Mouse (Mus musculus) lung, embryonic 14.5 days (tissue): Measurements from ENCODE around the gene Slc29a1. TPM values are rescaled to one million over a fixed set of nuclear protein-coding genes. Genes with fewer than 3 reads are reported as not detected.

ENCODE experiments used
- ATAC-seq: fragments of 200-750 bp; cut with Nextera tagmentation; 2 replicates; pipeline ENCODE4 v1.8.0; 2017; ENCODE audit warnings: mild to moderate bottlenecking, moderate TSS enrichment, moderate library complexity; ENCODE audit not compliant: insufficient read depth
- DNase-seq: peaks from one replicate; pipeline ENCODE4 v3.0.0-alpha.2; 2015
- H3K27ac ChIP-seq: fragments of 300-500 bp; sonication (generic); 2 replicates; pipeline ENCODE4 v1.5.1; 2014; ENCODE audit warnings: low read depth, mild to moderate bottlenecking, moderate library complexity
- H3K27me3 ChIP-seq: fragments of 300-500 bp; sonication (generic); 2 replicates; pipeline ENCODE4 v1.6.1; 2014; ENCODE audit warnings: low read length, control low read depth; ENCODE audit not compliant: insufficient read depth
- H3K36me3 ChIP-seq: fragments of 300-500 bp; sonication (generic); 2 replicates; pipeline ENCODE4 v1.6.1; 2014; ENCODE audit warnings: control low read depth; ENCODE audit not compliant: insufficient read depth
- H3K4me1 ChIP-seq: fragments of 300-500 bp; sonication (generic); 2 replicates; pipeline ENCODE4 v1.6.1; 2014; ENCODE audit warnings: antibody characterized with exemption, control low read depth; ENCODE audit not compliant: insufficient read depth
- H3K4me2 ChIP-seq: fragments of 300-500 bp; sonication (generic); 2 replicates; pipeline ENCODE4 v1.6.1; 2014; ENCODE audit warnings: mild to moderate bottlenecking
- H3K4me3 ChIP-seq: fragments of 300-500 bp; sonication (generic); 2 replicates; pipeline ENCODE4 v1.5.1; 2014; ENCODE audit warnings: low read depth, low read length
- H3K9ac ChIP-seq: fragments of 300-500 bp; sonication (generic); 2 replicates; pipeline ENCODE4 v1.6.1; 2014
- H3K9me3 ChIP-seq: fragments of 300-500 bp; sonication (generic); 2 replicates; pipeline ENCODE4 v1.6.1; 2016; ENCODE audit warnings: low read depth, low read length, control low read depth
- CTCF ChIP-seq: IDR thresholded peaks from 2 replicates; pipeline ENCODE4 v1.5.1; 2016; ENCODE audit warnings: antibody characterized with exemption, low read depth
- WGBS: fragments of 180-500 bp; shearing (Covaris S2); extraction: QIAGEN DNeasy Blood & Tissue Kit; methylation state at CpG from one replicate; pipeline ENCODE4 v1.1.7; 2014; 5-methylcytosine and 5-hydroxymethylcytosine counted together
- polyA plus RNA-seq: library from polyadenylated mRNA; unstranded; fragments of >200 nt; fragmentation: Nextera tagmentation; extraction: Ambion mirVana; gene quantifications from 2 replicates; pipeline ENCODE4 v1.2.1, GENCODE M21; 2014

Gene Slc29a1
- polyA plus RNA-seq, 1 experiment from 2014 or later: 75.4 TPM

GRCm38 (mm10) chr17:45563655-45564530 is 35.5 kb downstream of the Slc29a1 start, which contains the start of gene Slc35b2:
TSS of gene Slc35b2 (plus strand) at chr17:45563874.
- ATAC-seq (peak; percentile 83), DNase-seq (peak; percentile 95)
- Histone ChIP-seq H3K27ac (peak within 1 kb of the TSS; percentile 72), H3K9me3 (no peaks in the 10 kb centered on the region), H3K27me3 (no peaks in the 10 kb centered on the region), H3K4me2 (peak within 1 kb of the TSS; percentile 98), H3K4me3 (peak within 1 kb of the TSS; percentile 74), H3K9ac (peak within 1 kb of the TSS; percentile 91), H3K4me1 (peaks cover 7% of the 10 kb centered on the region), H3K36me3 (peaks cover 41% of the 10 kb centered on the region)
- TF ChIP-seq CTCF: peak; percentile 92
- WGBS: under 1% methylated on average over 51 of the region's 61 CpGs

DNA sequence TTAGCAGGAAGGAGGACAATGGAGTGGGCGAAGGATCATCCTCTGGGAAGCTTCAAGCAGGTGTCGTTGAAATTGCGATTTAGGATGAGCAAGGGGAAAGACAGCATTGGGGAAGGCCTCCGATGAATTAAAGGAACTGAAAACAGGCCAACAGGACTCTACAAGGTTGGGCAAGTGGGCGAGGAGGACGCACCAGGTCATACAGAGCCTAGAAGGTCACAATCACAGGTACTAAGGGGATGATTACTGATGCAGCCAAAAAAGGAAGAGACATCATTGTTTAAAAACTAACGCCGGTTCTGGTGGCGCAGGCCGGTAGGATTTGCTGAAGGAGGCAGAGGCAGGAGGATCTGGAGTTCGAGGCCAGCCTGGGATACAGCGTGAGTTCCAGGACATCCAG is 36.2 kb downstream of the Slc29a1 start:
- ATAC-seq (no peak), DNase-seq (no peak)
- Histone ChIP-seq H3K27me3 (no peaks in the 10 kb centered on the region), H3K27ac (no peak overlapping the region), H3K4me2 (peak overlapping the region; percentile 98), H3K4me1 (peaks cover 7% of the 10 kb centered on the region), H3K9me3 (no peaks in the 10 kb centered on the region), H3K4me3 (no peak overlapping the region), H3K9ac (no peak overlapping the region), H3K36me3 (peaks cover 34% of the 10 kb centered on the region)
- WGBS: 75% methylated on average over 12 of the region's 12 CpGs
- no peak for TF ChIP-seq CTCF

DNA sequence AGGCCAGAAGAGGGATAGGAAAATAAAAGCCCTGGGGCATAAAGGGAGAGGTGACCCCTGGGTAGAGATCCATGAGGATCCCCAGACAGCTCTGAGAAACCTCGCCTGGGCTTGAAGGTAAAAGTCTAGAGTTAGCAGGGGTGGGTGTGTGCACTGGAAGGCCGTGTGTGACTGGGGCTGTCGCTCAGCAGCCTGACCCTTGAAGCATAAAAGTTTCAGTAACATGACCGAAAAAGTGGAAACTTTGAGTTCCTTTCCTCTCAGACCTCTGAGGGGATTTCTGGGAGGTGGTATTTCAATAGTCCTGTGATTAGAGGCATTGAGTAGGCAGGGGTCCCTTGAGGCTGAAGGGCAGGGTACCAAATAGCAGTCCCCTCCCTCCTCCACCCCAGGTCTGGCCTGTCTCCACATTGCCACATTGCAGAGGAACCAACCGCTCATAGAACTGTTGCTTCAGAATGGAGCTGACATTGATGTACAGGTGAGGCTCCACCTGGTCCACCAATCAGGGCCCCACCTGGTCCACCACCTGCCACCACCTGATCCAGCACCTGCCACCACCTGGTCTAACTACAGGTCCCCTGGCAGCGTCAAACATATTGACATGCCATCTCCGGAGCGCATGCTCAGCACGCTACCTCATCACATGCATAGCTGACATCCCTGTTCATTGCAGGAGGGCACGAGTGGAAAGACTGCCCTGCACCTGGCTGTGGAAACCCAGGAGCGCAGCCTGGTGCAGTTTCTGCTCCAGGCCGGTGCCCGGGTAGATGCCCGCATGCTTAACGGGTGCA is 39.5 kb downstream of the Slc29a1 start:
- DNase-seq: no peak
- no peak for ATAC-seq
- no peak overlapping the region for H3K4me3 ChIP-seq
- no peaks in the 10 kb centered on the region for H3K9me3 ChIP-seq
- TF ChIP-seq CTCF: no peak
- peaks cover 11% of the 10 kb centered on the region for H3K27me3 ChIP-seq
- H3K9ac ChIP-seq: no peak overlapping the region
- 83% methylated on average over 15 of the region's 15 CpGs for WGBS
- H3K4me1 ChIP-seq: peaks cover 5% of the 10 kb centered on the region
- H3K36me3 ChIP-seq: peaks cover 1% of the 10 kb centered on the region; the same call in 1 of the 2 replicates
- H3K27ac ChIP-seq: no peak overlapping the region
- no peak overlapping the region for H3K4me2 ChIP-seq

- ATAC-seq (no peak), DNase-seq (no peak)
- 60% methylated on average over 16 of the region's 16 CpGs for WGBS
- Histone ChIP-seq H3K4me1 (no peaks in the 10 kb centered on the region), H3K27me3 (peaks cover 11% of the 10 kb centered on the region), H3K27ac (no peak overlapping the region), H3K4me2 (no peak overlapping the region), H3K9ac (no peak overlapping the region), H3K9me3 (no peaks in the 10 kb centered on the region), H3K4me3 (no peak overlapping the region), H3K36me3 (no peaks in the 10 kb centered on the region)
- no peak for TF ChIP-seq CTCF
Observed at GRCm38 (mm10) chr17:45557998-45558862, 41.2 kb downstream of the Slc29a1 start.

DNA sequence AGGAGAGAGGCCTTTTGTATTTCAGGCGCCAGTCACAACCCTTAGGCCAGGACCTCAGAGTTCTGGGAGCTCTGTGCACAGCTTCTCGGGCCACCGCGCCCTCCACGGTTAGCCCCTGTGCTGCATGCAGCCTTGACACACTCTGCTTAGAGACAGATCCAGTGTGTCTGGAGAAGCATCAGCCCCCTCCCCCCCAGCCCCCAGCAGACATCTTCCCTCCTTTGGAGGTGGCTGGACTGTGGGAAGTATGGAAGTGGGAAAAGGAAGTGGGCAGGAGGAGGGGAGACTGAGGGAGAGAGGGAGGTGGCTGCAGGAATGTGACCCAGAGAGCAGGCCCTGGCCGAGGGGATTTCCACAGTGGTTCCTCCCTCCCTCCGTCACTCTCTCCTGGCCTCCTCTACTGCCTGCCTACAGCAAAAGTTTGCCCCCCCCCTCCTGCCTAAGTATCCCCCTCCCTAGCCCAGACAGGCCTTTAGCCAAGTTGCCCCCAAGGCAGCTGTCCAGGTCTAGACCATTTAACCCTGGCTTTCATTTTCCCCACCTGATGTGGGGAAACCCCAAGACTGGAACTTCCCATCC is 42.1 kb downstream of the Slc29a1 start:
- WGBS: 55% methylated on average over 7 of the region's 7 CpGs
- H3K9ac ChIP-seq: no peak overlapping the region
- H3K9me3 ChIP-seq: no peaks in the 10 kb centered on the region
- no peaks in the 10 kb centered on the region for H3K4me1 ChIP-seq
- H3K27ac ChIP-seq: no peak overlapping the region
- DNase-seq: no peak
- no peaks in the 10 kb centered on the region for H3K36me3 ChIP-seq
- peaks cover 11% of the 10 kb centered on the region for H3K27me3 ChIP-seq
- no peak for TF ChIP-seq CTCF
- H3K4me2 ChIP-seq: peak overlapping the region; percentile 98; the same call in 1 of the 2 replicates
- no peak overlapping the region for H3K4me3 ChIP-seq
- no peak for ATAC-seq

DNA sequence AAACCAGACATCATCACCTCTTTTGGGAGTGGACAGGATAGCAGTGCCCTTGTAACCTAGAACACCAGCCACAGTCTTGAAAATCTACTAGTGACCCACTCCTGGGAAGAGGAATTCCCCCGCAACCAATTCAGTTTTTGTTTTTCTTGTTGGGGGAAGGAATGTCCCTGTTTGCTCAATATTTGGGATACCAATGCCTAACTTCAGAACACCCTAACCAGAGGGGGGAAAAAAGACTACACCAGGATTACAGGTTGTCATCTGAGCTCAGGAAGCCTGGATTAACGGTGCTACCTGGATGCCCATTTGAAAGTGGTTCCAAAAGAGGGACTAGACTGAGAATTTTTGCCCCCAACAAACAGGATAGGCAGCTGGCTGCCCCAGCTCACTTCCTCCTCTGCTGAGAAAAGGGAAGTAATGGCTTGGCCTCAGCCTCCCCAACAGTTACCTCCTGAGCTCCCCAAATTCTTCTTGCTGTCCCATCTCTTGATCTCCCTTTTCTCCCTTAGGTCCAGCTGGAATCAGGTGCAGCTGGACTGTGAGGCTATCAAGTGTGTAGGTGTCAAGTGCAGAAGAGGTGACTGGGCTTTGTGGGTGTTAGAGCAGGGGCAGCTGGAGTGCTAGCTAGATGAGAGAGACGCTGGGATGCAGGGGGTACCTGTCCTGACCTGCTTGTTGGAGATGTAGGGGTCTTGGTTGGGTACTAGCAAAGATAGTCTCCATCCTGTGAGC is 42.7 kb downstream of the Slc29a1 start:
- peak overlapping the region; percentile 61 for H3K4me3 ChIP-seq
- no peak for TF ChIP-seq CTCF
- 0 out of 2 replicates have a peak overlapping the region, but pooled peaks have one; percentile 60 for H3K9ac ChIP-seq
- no peak for ATAC-seq
- no peak overlapping the region for H3K27ac ChIP-seq
- 58% methylated on average over 3 of the region's 3 CpGs for WGBS
- peaks cover 11% of the 10 kb centered on the region for H3K27me3 ChIP-seq
- no peaks in the 10 kb centered on the region for H3K4me1 ChIP-seq
- no peak for DNase-seq
- peak overlapping the region; percentile 98 for H3K4me2 ChIP-seq
- no peaks in the 10 kb centered on the region for H3K36me3 ChIP-seq
- H3K9me3 ChIP-seq: no peaks in the 10 kb centered on the region
